Mouse (Mus musculus) kidney, embryonic 15.5 days (tissue): ENCODE data around the gene Fem1b. TPM values are rescaled to one million over a fixed set of nuclear protein-coding genes. Genes with fewer than 3 reads are reported as not detected.
"Not testable (repeated sequence)": the region's sequence is repeated elsewhere in the genome, so short reads cannot be mapped to it uniquely, and the experiment has no call there.

Experiments used
- ATAC-seq: fragments of 200-750 bp; cut with Nextera tagmentation; replicated peaks from 2 replicates; pipeline ENCODE4 v1.8.0; 2017; ENCODE audit warnings: moderate TSS enrichment; ENCODE audit not compliant: low FRiP score
- H3K27ac ChIP-seq: fragments of 300-500 bp; sonication (generic); 2 replicates; pipeline ENCODE4 v1.5.1; 2015; ENCODE audit warnings: mild to moderate bottlenecking, inconsistent platforms
- H3K27me3 ChIP-seq: fragments of 300-500 bp; sonication (generic); 2 replicates; pipeline ENCODE4 v1.6.1; 2015; ENCODE audit warnings: inconsistent platforms
- H3K36me3 ChIP-seq: fragments of 300-500 bp; sonication (generic); 2 replicates; pipeline ENCODE4 v1.6.1; 2015; ENCODE audit warnings: inconsistent platforms
- H3K4me1 ChIP-seq: fragments of 300-500 bp; sonication (generic); 2 replicates; pipeline ENCODE4 v1.6.1; 2015; ENCODE audit warnings: inconsistent platforms
- H3K4me2 ChIP-seq: fragments of 300-500 bp; sonication (generic); 2 replicates; pipeline ENCODE4 v1.6.1; 2015; ENCODE audit warnings: moderate library complexity, mild to moderate bottlenecking, inconsistent platforms
- H3K4me3 ChIP-seq: fragments of 300-500 bp; sonication (generic); replicated peaks from 2 replicates; pipeline ENCODE4 v1.5.1; 2015; ENCODE audit warnings: mild to moderate bottlenecking, inconsistent platforms
- H3K9ac ChIP-seq: fragments of 300-500 bp; sonication (generic); 2 replicates; pipeline ENCODE4 v1.6.1; 2015; ENCODE audit warnings: mild to moderate bottlenecking, inconsistent platforms
- H3K9me3 ChIP-seq: fragments of 300-500 bp; sonication (generic); replicated peaks from 2 replicates; pipeline ENCODE4 v1.6.1; 2016; ENCODE audit warnings: inconsistent platforms
- WGBS: fragments of 180-500 bp; shearing (Covaris S2); methylation state at CpG from one replicate; pipeline ENCODE4 v1.1.7; 2015; ENCODE audit warnings: mixed read lengths; 5-methylcytosine and 5-hydroxymethylcytosine counted together
- polyA plus RNA-seq: library from polyadenylated mRNA; unstranded; fragments of >200 nt; fragmentation: Nextera tagmentation; extraction: Ambion mirVana; gene quantifications from 2 replicates; pipeline ENCODE4 v1.2.1, GENCODE M21; 2015

The Fem1b gene
- 22.7 and 23.2 TPM in 2 replicates for polyA plus RNA-seq

DNA sequence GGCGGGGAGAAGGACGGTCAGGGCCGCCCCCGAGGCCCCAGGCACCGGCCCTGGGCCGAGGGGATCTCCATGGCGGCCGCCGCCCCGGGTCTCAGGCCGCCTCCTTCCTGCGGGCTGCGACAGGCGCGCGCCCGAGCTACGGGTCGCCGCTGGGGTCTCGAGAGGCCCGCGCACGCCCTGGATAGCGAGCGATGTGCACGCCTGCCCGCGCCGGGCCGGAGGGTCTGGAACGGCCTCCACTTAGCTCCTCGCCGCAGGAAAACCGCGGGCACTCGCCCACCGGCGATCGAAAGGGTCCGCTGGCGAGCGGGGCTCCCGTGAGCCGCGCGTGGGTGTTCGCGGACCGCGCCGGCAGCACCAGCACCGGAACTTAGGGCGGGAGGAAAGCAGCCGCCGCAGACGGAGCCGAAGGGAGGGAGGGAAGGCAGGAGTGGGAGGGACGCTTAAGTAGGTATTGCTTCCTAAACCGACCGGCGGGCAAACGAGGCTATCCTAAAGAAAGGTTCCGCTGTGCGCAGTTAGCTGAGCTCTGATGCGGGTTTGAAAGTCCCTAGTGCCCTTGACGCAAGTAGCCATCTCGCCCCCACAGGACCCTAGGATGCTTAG, at the start of gene Fem1b:
Gene Fem1b (minus strand): TSS at position 419 of the 606 bp plus-strand sequence.
- peak; percentile 94 for ATAC-seq
- Histone ChIP-seq H3K27ac (peak within 1 kb of the TSS; percentile 98), H3K4me3 (peak within 1 kb of the TSS; percentile 88), H3K27me3 (no peaks in the 10 kb centered on the region), H3K9ac (peak within 1 kb of the TSS; percentile 96), H3K9me3 (no peaks in the 10 kb centered on the region), H3K4me1 (peaks cover 29% of the 10 kb centered on the region), H3K4me2 (peak within 1 kb of the TSS; percentile 91), H3K36me3 (no peaks in the 10 kb centered on the region; the same call in 1 of the 2 replicates)
- under 1% methylated on average over 68 of the region's 68 CpGs for WGBS

DNA sequence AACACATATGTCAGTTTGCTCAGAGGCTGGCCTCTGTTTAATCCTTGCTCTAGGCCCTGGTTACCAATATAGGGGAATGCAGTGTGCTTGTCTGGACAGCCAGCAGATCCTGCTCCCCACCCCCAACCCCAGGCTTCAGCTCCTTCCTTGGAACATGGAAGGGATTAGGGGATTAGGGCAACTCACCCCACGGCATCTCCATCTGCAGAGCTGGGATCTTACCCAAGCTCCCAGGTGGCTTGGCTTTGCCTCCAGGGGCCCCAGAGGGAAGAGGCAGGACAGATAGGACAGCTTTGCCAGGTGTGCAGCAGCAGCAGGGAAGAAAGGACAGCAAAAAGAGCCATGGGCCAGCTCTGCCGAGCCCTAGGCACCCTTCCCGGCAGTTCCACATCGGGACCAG, 49.1 kb upstream of the Fem1b start:
- H3K4me3 ChIP-seq = no peak overlapping the region
- no peak overlapping the region for H3K27ac ChIP-seq
- no peak overlapping the region for H3K9ac ChIP-seq
- no peak for ATAC-seq
- H3K4me2 ChIP-seq = no peak overlapping the region
- no peaks in the 10 kb centered on the region for H3K27me3 ChIP-seq
- no peaks in the 10 kb centered on the region for H3K36me3 ChIP-seq
- 74% methylated on average over 4 of the region's 4 CpGs for WGBS
- H3K9me3 ChIP-seq = no peaks in the 10 kb centered on the region
- H3K4me1 ChIP-seq = peaks cover 48% of the 10 kb centered on the region

DNA sequence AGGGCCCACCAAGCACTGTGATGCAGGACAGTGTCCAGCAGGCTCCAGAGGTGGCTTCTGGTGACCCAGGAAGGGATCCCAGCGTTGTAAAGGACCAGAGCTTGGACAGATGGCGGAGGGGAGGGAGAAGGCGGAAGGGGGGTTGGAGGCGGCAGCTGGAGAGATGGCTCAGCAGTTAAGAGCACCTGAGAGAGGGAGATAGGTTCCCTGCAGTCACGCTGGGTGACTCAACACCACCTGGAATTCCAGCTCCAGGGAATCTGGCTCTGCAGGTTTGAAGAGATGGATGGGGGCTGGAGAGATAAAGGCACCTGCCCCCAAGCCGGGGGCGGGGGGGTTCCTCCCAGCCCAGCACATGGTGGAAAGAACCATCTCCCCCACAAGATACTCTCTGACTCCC, 48.4 kb upstream of the Fem1b start:
- 51% methylated on average over 7 of the region's 7 CpGs for WGBS
- H3K36me3 ChIP-seq, H3K4me3 ChIP-seq, H3K27ac ChIP-seq, H3K27me3 ChIP-seq, H3K9ac ChIP-seq, H3K9me3 ChIP-seq: not testable (repeated sequence)
- 0 out of 2 replicates have a peak, but pooled peaks have one; percentile 20 for ATAC-seq
- peak overlapping the region; percentile 52 for H3K4me2 ChIP-seq
- peaks cover 48% of the 10 kb centered on the region for H3K4me1 ChIP-seq

DNA sequence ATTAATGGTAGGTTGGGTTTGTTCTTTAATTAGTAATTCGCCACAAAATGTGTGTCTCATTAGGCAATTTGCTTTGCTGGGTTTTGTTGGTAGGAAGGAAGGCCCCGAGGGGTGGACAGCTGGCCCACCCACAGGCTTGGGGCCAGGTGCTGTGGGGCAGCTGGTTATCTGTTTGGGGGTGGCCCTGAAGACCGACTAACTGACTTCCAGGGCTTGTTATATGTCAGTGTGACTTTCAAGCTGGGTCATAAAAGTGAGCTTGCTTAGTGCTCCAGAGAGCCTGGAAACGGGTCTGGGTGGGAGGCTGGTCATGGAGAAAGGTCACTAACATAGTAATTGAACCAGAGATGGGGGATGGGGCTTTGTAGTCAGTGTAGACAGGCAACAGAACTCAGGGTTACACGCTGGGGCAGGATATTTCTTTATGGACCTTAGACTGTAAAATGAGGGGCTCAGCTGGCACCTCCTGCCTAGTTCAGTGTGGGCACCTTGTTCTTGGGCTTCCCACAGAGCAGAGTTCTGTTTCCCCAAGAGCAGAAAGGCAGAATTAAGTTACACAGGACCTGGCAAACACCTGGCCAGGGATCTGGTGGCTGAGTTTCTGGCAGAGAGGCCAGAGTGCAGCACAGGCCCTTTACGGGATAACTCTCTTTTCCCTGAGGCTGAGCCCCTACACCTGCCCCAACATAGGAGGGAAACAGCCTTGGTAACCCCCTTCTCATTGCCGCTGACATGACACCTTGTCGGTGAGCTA, 46.7 kb upstream of the Fem1b start:
- 24% methylated on average over 8 of the region's 8 CpGs for WGBS
- Histone ChIP-seq H3K36me3 (no peaks in the 10 kb centered on the region), H3K27me3 (no peaks in the 10 kb centered on the region), H3K4me2 (peak overlapping the region; percentile 52), H3K9ac (peak overlapping the region; percentile 32; the same call in 1 of the 2 replicates), H3K4me3 (peak overlapping the region; percentile 33), H3K27ac (peak overlapping the region; percentile 94), H3K4me1 (peaks cover 62% of the 10 kb centered on the region), H3K9me3 (no peaks in the 10 kb centered on the region)
- ATAC-seq = peak; percentile 56

DNA sequence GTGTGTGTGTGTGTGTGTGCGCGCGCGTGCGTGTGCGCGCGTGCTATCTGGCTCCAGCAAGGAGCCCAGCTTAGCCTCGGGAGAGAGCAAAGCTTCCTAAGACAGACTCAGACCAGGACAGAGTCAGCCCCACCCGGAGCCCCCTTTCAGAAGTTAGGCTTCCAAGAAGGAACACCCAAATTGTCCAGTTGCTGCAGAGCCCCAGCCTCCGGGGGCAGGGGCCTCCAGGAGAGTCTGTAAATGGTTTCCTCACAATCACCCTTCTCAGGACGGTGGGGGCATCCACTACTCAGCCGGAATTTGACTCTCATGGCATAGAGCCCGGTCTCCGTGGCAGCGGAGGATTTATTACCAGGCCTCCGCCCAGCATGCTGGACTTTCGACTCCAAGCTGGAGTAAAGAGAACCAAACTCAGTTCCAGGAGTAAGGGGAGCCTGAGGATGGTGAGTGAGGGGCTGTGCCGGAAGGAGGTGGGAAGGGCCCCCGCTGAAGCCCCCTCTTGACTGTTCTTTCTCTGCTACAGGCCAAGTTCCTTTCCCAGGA, 46.1 kb upstream of the Fem1b start, which contains the start of gene Calml4:
Gene Calml4 (plus strand): TSS at position 362 of the 543 bp plus-strand sequence.
- H3K36me3 ChIP-seq = no peaks in the 10 kb centered on the region
- H3K4me1 ChIP-seq = peaks cover 62% of the 10 kb centered on the region
- peak; percentile 86 for ATAC-seq
- H3K9me3 ChIP-seq = no peaks in the 10 kb centered on the region
- no peaks in the 10 kb centered on the region for H3K27me3 ChIP-seq
- H3K4me2 ChIP-seq = peak within 1 kb of the TSS; percentile 52
- peak within 1 kb of the TSS; percentile 94 for H3K27ac ChIP-seq
- H3K4me3 ChIP-seq = peak within 1 kb of the TSS; percentile 33
- peak within 1 kb of the TSS; percentile 32; the same call in 1 of the 2 replicates for H3K9ac ChIP-seq
- 12% methylated on average over 20 of the region's 20 CpGs for WGBS

DNA sequence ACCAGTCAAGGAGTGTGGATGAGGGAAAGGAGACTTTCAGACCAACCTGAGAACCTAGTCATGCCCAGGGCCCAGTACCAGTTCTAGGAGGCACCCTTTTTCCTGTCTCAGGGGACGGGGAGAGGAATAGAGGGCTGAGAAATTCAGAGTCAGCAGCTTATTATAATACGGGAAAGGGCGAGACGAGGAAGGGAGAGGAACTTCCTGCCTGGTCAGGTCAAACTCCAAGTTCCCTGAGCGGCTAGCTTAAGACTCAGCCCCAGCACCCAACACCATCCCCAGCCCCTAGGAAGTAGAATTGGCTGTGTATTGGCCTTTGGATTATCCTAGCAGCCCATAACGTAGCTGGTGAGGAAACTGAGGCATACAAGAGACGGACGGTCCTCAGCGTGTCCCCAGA, 45.5 kb upstream of the Fem1b start:
- Histone ChIP-seq H3K27me3 (no peaks in the 10 kb centered on the region), H3K9me3 (no peaks in the 10 kb centered on the region), H3K4me3 (peak overlapping the region; percentile 33; the same call in 1 of the 2 replicates), H3K4me1 (peaks cover 62% of the 10 kb centered on the region), H3K4me2 (peak overlapping the region; percentile 52), H3K27ac (peak overlapping the region; percentile 94), H3K9ac (no peak overlapping the region), H3K36me3 (no peaks in the 10 kb centered on the region)
- 51% methylated on average over 9 of the region's 9 CpGs for WGBS
- ATAC-seq = no peak

DNA sequence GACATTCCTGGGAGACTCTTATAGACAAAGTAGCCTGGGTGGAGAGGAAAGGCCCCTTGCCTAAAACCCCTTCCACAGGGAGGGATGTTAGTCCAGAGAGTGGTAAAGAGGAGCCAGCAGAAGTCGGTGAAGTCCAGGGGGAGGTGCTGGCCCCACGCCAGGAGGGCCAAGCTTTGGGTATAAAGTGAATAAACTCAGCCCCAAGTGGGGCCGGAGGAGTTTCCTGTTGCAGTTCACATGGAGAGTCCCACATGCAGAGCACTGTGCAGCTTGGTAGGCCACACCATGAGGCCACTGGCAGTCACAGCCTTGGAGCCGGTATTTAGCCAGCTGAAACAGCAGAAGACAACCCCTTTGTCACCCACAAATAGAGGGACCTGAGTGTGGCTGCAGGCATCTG, 42.7 kb upstream of the Fem1b start:
- H3K4me3 ChIP-seq = no peak overlapping the region
- H3K4me1 ChIP-seq = peaks cover 62% of the 10 kb centered on the region
- H3K9ac ChIP-seq = no peak overlapping the region
- H3K36me3 ChIP-seq = peaks cover 24% of the 10 kb centered on the region
- peak overlapping the region; percentile 43 for H3K27ac ChIP-seq
- H3K27me3 ChIP-seq = no peaks in the 10 kb centered on the region
- H3K4me2 ChIP-seq = no peak overlapping the region
- 30% methylated on average over 4 of the region's 4 CpGs for WGBS
- no peaks in the 10 kb centered on the region for H3K9me3 ChIP-seq
- no peak for ATAC-seq

DNA sequence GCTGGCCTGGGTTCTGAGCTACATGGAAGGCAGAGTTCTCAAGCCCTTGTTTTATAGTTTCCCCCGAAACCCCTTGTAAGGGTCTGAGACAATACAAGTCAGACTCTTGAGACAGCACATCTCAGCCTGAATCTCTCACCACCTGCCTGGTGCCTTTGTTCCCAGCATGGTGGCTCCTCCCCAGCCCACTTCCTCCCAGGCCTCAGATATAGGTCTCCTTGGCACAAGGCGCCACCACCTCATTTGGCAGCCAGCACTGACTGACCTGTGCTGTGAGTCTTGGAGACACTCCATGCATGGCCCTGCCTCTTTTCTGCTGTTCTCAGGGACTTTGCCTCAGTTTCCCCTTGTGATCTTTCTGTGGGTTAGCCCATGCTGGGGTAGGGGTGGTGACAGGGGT, 39.8 kb upstream of the Fem1b start:
- WGBS = 85% methylated on average over 2 of the region's 2 CpGs
- Histone ChIP-seq H3K4me2 (no peak overlapping the region), H3K27ac (0 out of 2 replicates have a peak overlapping the region, but pooled peaks have one; percentile 34), H3K9me3 (no peaks in the 10 kb centered on the region), H3K4me1 (peaks cover 40% of the 10 kb centered on the region), H3K27me3 (no peaks in the 10 kb centered on the region), H3K9ac (no peak overlapping the region), H3K4me3 (no peak overlapping the region), H3K36me3 (peaks cover 38% of the 10 kb centered on the region)
- ATAC-seq = no peak

DNA sequence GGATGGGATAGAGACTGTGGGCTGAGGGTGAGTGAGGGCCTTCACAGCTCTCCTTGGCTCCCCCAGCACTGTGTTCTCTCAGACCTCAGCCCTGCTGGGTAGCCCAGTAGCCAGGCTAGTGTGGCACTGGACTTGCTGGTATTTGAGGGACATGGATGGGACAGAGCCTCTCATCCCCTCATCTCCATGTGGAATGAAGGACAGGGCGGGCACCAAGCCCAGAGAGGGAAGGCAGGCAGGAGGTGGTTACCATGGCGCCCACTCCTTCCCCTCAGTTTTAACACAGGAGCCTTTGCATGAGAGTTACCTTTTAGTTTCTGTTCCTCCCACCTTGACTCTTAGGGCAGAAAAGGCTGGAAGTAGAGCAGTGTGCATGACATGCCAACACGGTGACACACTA, 36.9 kb upstream of the Fem1b start:
- Histone ChIP-seq H3K4me2 (no peak overlapping the region), H3K27ac (no peak overlapping the region), H3K9me3 (no peaks in the 10 kb centered on the region), H3K4me1 (peaks cover 21% of the 10 kb centered on the region), H3K9ac (no peak overlapping the region), H3K36me3 (peaks cover 40% of the 10 kb centered on the region), H3K4me3 (no peak overlapping the region), H3K27me3 (no peaks in the 10 kb centered on the region)
- WGBS = 94% methylated on average over 3 of the region's 3 CpGs
- ATAC-seq = no peak

DNA sequence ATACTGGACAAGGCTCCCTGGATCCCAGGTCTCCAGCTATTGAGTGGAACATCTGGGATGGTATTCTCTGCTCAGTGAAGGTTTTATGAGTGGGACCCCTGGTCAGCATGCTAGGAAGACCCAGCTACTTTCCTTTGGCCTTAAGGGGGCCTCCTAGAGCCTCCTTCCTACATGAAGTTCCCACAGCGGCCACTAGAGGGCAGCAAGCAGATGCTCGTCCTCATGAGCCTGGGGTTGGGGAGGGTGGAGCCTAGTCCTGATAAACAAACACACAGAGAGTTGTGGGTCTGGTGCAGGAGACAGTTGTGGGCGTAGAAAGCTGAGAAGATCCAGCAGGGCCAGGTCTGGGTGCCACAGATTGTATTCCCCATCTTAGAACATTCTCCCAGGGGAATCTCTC, 36.0 kb upstream of the Fem1b start:
- no peak overlapping the region for H3K4me3 ChIP-seq
- peak; percentile 67 for ATAC-seq
- 7% methylated on average over 3 of the region's 3 CpGs for WGBS
- no peak overlapping the region for H3K4me2 ChIP-seq
- H3K27me3 ChIP-seq = no peaks in the 10 kb centered on the region
- H3K4me1 ChIP-seq = peaks cover 19% of the 10 kb centered on the region
- H3K27ac ChIP-seq = no peak overlapping the region
- H3K9me3 ChIP-seq = no peaks in the 10 kb centered on the region
- H3K36me3 ChIP-seq = peaks cover 40% of the 10 kb centered on the region
- H3K9ac ChIP-seq = no peak overlapping the region

DNA sequence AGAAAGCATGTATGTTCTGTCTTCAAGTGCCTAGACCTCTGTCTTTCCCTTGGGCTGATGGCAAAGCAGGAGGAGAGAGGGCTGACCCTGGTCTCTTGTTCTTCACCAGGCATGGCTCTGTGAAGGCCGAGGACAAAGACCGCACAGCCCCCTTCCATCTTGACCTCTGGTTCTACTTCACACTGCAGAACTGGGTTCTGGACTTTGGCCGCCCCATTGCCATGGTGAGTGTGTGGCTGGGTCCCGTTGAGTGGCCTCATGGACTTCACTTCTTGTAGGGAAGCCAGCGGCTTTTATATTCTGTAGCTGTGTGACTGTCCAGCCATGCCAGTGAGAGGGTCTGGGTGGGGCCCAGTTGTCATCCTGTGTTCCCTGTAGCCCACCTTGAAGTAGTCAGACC, 32.7 kb upstream of the Fem1b start:
- Histone ChIP-seq H3K4me1 (peaks cover 17% of the 10 kb centered on the region), H3K9ac (no peak overlapping the region), H3K36me3 (peaks cover 21% of the 10 kb centered on the region), H3K27me3 (no peaks in the 10 kb centered on the region), H3K4me3 (no peak overlapping the region), H3K4me2 (no peak overlapping the region), H3K27ac (no peak overlapping the region), H3K9me3 (no peaks in the 10 kb centered on the region)
- no peak for ATAC-seq
- WGBS = 89% methylated on average over 5 of the region's 5 CpGs

DNA sequence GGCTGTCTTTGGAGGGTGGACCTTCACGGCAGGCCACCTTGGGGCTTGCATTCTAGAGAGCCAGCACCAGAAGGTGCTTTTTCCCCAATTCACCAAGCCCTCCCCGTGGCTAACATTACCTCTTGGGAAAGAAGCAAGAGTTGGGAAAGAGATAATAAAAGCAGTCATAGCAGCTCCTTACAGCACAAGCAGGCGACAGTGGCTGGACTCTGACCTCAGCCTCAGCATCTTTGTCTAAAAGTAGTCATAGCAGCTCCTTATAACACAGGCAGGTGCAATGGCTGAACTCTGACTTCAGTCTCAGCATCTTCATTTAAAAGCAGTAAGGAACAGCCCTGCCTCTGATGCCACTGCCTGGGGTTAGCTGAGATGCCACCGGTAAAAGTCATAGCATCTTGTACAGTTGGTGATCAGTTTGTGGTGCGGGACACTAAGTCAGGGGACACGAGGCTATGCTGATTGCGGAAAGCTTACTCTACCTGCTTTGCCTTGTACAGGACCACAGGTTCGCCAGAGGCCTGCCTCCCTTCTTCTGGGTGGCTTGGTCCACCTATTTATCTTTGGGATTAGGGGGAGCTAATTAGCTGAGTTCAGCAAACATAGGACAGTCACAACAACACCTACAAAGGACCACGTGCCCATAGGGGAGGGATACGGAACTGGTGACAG, 31.8 kb upstream of the Fem1b start:
- no peaks in the 10 kb centered on the region for H3K27me3 ChIP-seq
- peaks cover 23% of the 10 kb centered on the region for H3K4me1 ChIP-seq
- no peak overlapping the region for H3K4me2 ChIP-seq
- H3K9ac ChIP-seq = no peak overlapping the region
- ATAC-seq = no peak
- no peak overlapping the region for H3K27ac ChIP-seq
- peaks cover 14% of the 10 kb centered on the region for H3K36me3 ChIP-seq
- 84% methylated on average over 10 of the region's 10 CpGs for WGBS
- no peak overlapping the region for H3K4me3 ChIP-seq
- no peaks in the 10 kb centered on the region for H3K9me3 ChIP-seq
